Mouse (Mus musculus) C2C12 (cell line): ENCODE measurements at regions not wholly inside any gene's neighbourhood (a gene's known extent, or its start where the extent isn't known, plus 50 kb on each side); places are given as distances from the start of the nearest gene placed in this dataset.

Experiments used
- CTCF ChIP-seq: IDR thresholded peaks from one replicate; pipeline ENCODE4 v1.5.1; 2011; ENCODE audit not compliant: control insufficient read depth, insufficient read depth, insufficient read length
- FOSL1 ChIP-seq: IDR thresholded peaks from one replicate; pipeline ENCODE4 v1.8.0; 2011; ENCODE audit warnings: mild to moderate bottlenecking, low read length; ENCODE audit not compliant: poor library complexity, insufficient read depth, severe bottlenecking
- MYOD1 ChIP-seq: IDR thresholded peaks from one replicate; pipeline ENCODE4 v1.6.1; 2011; ENCODE audit warnings: low read depth; ENCODE audit not compliant: control insufficient read depth, insufficient read length

GRCm38 (mm10) chr7:145048481-145048877 lies 108.8 kb upstream of the Ccnd1 start:
- TF ChIP-seq FOSL1: no peak
- no peak for TF ChIP-seq CTCF
- TF ChIP-seq MYOD1: no peak
